Mouse (Mus musculus) cerebellum, adult 8-10 months (tissue): Measurements from ENCODE around the gene Sugct.

Source experiments
- DNase-seq: peaks from one replicate; pipeline ENCODE4 v3.0.0; 2022

The Sugct gene

DNA sequence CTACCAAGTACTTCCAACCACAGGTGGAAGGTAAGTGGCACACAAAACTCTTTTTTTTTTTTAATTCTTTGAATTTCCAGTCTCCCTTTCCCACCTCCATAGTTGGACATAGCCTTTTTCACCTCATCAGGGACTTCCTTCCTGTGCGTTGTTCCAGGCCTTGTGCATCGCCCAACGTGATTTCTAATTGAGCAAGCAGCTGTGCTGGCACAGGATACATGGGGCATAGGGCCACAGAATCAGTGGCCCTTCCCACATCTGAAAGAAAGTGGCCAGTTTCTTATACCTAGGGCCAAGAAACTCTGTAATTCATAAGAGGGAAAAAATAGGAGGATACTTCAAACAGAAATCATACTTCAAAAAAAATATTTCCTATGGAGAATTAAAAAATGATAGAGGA, 449.4 kb downstream of the Sugct start:
- no peak for DNase-seq

DNA sequence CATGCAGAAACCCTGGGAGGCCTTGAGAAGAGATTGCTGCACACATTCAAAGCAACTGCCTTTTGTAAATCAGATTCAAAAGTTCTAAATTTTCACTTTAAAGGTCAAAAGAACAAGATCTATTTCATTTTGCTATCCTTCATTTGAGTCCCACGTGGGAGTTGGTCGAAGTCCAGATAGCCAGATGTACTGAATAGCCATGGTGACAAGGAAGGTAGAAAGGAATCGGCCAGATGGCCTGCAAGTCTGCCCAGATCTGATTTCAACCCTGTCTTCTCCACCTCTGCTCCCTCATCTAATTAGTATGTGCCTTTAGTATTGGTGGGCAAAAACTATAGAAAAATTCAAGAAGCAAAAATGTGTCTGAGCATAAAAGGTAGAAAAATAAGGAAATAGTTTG, 478.8 kb downstream of the Sugct start:
- peak; percentile 1 for DNase-seq

DNA sequence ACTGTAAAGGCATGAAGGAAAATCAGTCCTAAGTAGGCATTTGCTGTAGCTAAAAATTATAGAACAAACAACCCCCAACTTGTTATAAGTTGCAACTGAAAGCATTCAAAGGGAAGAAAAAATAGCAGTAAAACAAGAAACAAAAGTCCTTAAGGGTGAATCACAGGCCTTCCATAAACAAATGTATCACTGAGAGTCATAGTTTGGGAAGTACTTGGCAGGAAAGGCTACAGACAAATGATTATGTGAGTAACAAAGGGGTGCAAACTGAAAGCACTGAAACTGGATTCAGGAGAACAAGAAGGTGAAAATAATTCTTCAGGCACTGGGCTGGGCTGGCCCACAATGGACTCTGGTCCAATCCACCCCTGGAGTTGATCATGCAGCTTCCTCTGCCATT, 482.7 kb downstream of the Sugct start:
- no peak for DNase-seq

- DNase-seq, result no peak
Measured at GRCm38 (mm10) chr13:17190180-17190762, 505.1 kb downstream of the Sugct start.

DNA sequence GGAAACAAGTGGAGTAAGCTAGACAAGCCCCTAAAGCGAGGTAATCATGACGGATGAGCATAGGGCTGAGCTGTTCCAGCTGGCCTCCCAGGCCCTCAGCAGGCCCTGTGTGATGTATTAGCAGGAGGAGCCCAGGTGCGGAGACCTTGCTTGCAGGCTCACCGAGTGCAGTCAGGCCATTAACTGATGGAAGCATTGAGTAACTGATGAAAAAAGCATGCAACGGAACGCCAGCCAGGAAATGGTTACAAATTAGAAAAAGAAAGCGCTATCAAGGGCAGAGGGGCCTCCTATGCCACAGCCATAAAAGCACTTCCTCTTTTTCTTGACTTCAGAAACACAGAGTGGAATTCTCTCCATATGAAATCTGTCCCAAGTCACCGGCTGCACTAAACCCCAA, 510.1 kb downstream of the Sugct start:
- no peak for DNase-seq

DNA sequence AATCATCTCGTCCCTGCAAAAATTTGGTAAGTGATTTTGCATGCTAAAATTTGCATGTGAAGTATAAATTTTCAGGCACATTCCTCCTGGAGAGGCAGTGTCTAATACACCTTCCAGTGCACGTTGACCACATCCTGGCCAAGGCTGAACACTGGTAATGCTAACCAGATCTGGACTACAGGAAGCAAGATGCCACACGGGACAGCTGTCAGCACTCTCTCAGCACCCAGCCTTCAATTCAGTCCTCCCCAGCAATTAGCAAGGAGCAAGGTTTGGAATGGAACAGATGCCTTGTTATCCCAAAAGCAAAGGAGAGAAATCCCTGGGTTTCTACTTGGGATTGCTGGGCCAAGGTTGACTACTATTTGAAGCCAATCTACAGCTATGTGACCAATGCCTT, 529.4 kb downstream of the Sugct start:
- no peak for DNase-seq

- DNase-seq, result no peak
Measured at GRCm38 (mm10) chr13:17164721-17165120, 530.6 kb downstream of the Sugct start.

DNA sequence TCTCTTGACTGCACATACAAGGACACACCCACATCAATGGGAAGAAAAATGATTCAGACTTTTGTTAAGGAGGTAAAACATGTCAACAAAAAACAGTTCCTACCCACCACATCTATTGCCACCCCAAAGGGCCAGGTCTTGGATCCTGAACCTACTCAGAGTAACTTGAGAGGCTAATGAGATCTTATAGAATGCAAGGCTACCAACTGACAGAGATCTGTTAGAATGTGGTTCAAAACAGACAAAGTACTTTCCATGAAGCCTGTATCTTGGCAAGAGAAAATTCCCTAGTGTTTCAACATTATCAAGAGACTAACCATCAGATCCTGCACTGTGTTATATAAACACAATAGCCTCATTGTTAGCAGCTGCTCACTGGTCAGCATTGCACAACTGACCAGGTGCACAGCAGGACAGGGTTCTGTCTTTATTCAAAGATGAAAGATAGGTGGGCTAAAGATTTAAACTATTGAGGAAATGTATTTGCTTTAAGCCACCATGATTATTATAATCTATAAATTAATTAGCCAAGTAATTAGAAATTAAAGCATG, 548.8 kb downstream of the Sugct start:
- no peak for DNase-seq

DNA sequence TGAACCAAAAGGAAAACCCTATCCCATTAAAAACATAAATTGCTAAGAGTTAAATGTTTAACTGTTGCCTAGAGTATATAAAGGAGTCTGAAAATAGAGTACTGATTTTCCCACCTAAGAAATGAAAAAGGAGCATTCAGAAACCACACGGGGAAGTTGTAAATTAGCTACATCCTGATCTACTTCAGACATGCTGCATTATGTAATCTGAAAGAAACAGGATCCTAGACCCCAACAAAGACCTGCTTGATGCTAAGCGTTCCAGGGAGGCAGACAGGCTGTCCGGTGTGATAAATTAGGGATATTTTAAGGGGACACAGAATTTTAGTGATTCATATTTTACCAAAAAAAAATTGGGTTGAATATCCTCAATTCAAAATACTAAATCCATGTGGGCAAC, 579.3 kb downstream of the Sugct start:
- DNase-seq, result no peak

GRCm38 (mm10) chr13:17102372-17102771, 593.0 kb downstream of the Sugct start:
- DNase-seq, result no peak

- no peak for DNase-seq
Measured at GRCm38 (mm10) chr13:17086547-17086946, 608.8 kb downstream of the Sugct start.

DNA sequence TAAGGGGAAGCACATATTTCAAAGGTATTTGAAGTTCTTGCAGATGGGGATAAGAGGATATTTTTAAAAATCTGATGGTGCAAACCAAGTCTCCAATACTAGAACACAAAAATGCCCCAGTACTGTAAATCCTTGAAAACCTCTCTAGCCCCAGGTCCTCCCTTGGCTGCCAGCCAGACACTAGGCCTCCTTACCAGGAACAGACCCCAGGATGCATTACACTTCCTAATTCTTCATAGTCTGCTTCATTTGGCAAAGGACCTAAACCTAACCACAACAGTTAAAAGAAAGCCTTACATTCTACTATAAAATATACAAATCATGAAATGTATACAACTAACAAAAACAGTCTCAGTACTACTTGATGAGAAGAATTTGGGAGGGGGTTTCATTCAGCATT, 609.2 kb downstream of the Sugct start:
- no peak for DNase-seq

DNA sequence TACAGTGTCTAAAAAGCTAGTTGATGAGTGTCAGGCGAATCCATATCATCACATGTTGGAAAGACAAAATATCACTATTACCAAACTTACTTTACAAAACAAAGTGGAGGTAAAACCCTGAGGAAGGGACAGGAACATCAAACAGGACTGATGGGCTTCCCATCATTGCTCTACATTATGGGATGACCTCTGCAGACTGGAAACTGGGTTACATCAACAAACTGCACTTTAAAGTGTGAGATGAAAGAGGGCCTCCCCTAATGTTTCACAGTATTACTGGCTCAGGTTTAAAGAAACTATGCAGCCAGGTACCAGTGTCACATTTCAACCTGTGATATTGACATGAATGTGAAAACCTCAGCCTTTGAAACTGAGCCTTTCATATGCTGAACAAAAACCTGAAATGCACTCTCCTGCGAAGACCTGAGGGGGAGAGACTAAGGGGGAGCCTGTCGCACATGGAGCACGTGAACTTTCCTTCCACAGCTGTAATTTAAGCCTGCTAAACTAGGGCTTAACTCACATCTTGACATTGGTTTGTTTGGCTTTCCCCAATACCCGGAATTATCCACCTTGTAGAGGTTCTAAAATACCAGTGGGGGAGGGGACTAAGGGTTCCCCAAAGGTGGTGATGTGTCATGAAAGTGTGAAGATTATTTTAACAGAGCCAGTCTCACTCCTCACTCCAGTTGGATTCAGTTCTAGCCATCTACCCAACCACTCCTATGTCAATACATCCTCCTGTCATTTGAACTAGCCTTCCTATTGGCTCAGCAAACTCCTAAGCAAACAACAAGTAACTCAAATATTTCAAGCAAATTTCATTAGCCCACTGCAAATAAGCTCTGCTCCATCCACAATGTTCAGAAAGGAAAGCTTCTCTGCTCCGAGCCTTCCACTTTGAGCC, 610.2 kb downstream of the Sugct start:
- DNase-seq, result no peak

DNA sequence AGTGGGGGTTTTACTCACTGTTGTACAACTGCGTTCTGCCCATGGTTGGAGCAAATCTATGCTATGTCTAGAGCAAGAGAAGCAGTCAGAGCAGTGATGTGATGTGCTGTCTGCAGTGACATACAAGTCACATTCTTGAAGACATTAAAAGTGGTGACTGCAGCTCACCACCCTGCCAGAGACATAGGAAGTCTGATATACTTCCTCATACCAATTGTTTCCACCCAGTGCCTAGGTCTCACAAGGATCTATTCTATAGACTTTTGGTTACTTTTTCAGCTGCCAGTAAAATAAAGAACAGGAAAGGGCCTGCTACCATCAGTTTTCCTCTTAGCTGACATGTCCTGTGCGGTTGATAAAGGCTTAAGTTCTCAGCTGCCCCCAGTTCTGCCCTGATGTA, 613.7 kb downstream of the Sugct start:
- no peak for DNase-seq

- DNase-seq, result no peak
Measured at GRCm38 (mm10) chr13:17065552-17065951, 629.8 kb downstream of the Sugct start.

GRCm38 (mm10) chr13:17056650-17057049, 638.7 kb downstream of the Sugct start:
- no peak for DNase-seq

- DNase-seq, result no peak
Measured at GRCm38 (mm10) chr13:17043426-17044224, 651.7 kb downstream of the Sugct start.

DNA sequence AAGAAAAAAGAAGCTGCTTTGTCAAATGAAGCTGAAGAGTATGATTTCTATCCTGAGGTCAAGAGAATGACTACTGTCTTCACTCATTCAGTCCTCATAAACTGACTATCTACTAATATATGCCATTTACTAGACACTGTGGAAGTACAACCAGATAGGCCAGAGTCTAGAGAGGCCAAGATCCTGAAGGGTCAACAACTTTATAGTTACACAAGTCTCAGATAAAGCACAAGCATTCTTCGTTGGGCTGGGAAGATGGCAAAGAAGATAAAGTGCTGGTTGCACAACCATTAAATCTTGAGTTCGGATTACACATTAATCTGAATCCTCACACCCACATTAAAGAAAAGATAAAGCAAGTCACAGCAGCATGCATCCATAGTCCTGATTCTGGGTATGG, 653.0 kb downstream of the Sugct start:
- DNase-seq, result no peak

DNA sequence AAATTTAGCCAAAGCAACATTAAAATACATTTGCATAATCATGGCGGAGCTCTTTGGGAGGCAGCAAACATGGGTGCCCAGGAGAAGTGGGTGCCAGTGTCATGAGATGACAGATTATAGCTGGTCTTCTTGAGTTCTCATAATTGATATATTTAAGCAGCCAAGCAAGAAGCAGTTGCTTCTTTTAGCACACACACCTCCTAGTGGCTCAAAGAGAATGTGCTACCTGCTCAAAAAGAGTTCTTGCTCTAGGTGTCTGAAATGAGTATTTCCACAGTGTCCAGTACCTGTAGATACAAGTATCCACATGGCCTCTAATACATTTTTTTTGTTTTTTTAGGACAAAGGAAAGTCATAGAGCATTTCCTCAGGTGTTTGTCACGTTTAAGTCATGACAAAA, 655.6 kb downstream of the Sugct start:
- DNase-seq, result no peak

DNA sequence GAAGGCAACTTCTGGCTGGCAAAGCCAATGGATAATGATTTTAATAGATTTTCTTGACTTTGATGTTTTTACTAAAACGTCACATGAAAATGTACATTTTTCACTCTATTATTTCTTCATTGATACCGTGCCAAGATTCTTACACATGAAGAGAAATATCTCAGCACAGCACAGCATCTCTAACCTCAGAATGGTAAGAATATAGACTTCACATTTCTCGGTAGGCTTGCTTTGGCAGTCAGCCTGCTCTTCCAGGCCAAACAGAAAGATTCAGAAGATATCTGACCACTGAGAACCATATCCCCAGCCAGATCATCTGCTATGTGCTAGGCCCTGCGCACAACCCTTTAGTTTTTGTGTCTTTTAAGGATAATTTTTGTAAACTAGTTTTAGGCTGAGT, 657.0 kb downstream of the Sugct start:
- no peak for DNase-seq

DNA sequence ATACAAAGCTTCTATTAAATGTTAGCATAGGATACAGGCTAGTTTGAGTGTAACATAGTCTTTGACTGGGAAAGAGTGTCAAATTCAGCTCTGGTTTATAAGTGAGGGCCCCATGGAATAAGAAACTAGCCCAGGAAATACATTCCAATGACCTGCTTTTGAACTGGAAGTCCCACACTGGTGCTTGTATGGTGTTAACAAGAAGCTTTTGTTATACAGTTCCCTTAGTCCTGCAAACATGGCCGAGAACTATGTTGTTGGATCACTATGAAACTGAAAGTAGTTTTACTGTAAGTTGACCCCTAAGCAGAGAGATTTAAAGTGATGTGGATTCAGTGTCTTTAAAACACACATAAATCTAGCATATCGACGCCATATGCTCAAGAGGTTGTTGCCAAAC, 657.5 kb downstream of the Sugct start:
- DNase-seq, result no peak

- no peak for DNase-seq
Measured at GRCm38 (mm10) chr13:17030761-17031160, 664.6 kb downstream of the Sugct start.

DNA sequence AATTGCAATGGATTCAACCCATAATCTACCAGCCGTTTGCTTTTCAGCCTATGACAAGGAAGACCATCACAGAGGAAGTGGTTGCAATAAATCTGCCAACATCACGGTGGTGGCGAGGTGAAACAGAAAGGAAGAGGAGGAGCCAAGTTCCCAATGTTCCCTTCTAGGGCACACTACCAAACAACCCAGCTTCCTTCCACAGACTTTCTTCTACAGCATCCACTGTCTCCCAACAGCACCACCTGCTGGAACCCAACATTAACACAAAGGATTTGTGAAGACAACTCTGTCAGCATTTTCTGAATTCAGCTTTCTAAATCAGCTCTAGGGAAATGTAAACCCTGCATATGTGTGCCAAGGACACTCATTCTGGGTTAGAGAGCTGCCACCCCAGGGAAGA, 666.8 kb downstream of the Sugct start:
- peak; percentile 2 for DNase-seq
